ENCODE assay signal across 35 mouse cellular contexts in genomic region chr14:113710953-113711352, GRCm38 (mm10).
"Had no signal": no experiment of that assay in that cellular context is flagged by ENCODE, and none has a peak within 500 bp of the region (broad histone marks: within the 10 kb centered on the region; RNA-seq: fewer than 3 reads in every experiment).

No protein-coding gene starts in this region.

- ATAC-seq: hindbrain, embryonic 16.5 days; hindbrain, postnatal 0 days; inflammation-experienced regulatory T-cells, adult 6 months; intestine, embryonic 15.5 days; intestine, embryonic 16.5 days; intestine, postnatal 0 days had no signal

- DNase-seq: heart, postnatal 10 days; heart, postnatal 14 days; heart, postnatal 36 days; heart, postnatal 4 days; kidney, adult 11 months; kidney, adult 18-20 months; kidney, adult 2 months; kidney, adult 8-10 months; kidney, adult 9 months; kidney, postnatal 10 days; kidney, postnatal 14 days; kidney, postnatal 25 days; kidney, postnatal 36 days; kidney, postnatal 4 days; layer of hippocampus, adult 9-11 months; layer of hippocampus, postnatal 36 days had no signal

- H3K4me2 ChIP-seq: heart, embryonic 11.5 days; heart, embryonic 12.5 days; heart, embryonic 13.5 days; heart, embryonic 15.5 days; hindbrain, embryonic 12.5 days; hindbrain, embryonic 13.5 days; hindbrain, embryonic 14.5 days; hindbrain, embryonic 15.5 days; intestine, embryonic 15.5 days; kidney, embryonic 15.5 days had no signal

- H3K9ac ChIP-seq: heart, embryonic 12.5 days; heart, embryonic 13.5 days; heart, embryonic 15.5 days; hindbrain, embryonic 12.5 days; hindbrain, embryonic 13.5 days; hindbrain, embryonic 14.5 days; hindbrain, embryonic 15.5 days; intestine, embryonic 15.5 days; kidney, embryonic 15.5 days had no signal

- H3K4me1 ChIP-seq: heart, embryonic 12.5 days; heart, embryonic 13.5 days; heart, embryonic 15.5 days; hindbrain, embryonic 10.5 days; hindbrain, embryonic 12.5 days; hindbrain, embryonic 13.5 days; hindbrain, embryonic 15.5 days; intestine, embryonic 15.5 days; kidney, embryonic 15.5 days had no signal

- H3K9me3 ChIP-seq: heart, embryonic 12.5 days; heart, embryonic 13.5 days; heart, embryonic 15.5 days; hindbrain, embryonic 10.5 days; hindbrain, embryonic 12.5 days; hindbrain, embryonic 13.5 days; hindbrain, embryonic 15.5 days; intestine, embryonic 15.5 days; kidney, embryonic 15.5 days had no signal

- H3K4me3 ChIP-seq: heart, embryonic 12.5 days; heart, embryonic 13.5 days; heart, embryonic 15.5 days; hindbrain, embryonic 10.5 days; hindbrain, embryonic 12.5 days; hindbrain, embryonic 13.5 days; hindbrain, embryonic 15.5 days; intestine, embryonic 15.5 days; kidney, embryonic 15.5 days; layer of hippocampus, adult 2 months; left cerebral cortex, adult 2 months had no signal

- H3K36me3 ChIP-seq: heart, embryonic 12.5 days; heart, embryonic 13.5 days; heart, embryonic 15.5 days; hindbrain, embryonic 10.5 days; hindbrain, embryonic 12.5 days; hindbrain, embryonic 13.5 days; hindbrain, embryonic 15.5 days; intestine, embryonic 15.5 days; kidney, embryonic 15.5 days had no signal

- H3K27ac ChIP-seq: heart, embryonic 13.5 days; heart, embryonic 15.5 days; hindbrain, embryonic 10.5 days; hindbrain, embryonic 12.5 days; hindbrain, embryonic 13.5 days; hindbrain, embryonic 14.5 days; hindbrain, embryonic 15.5 days; hindbrain, postnatal 0 days; intestine, embryonic 15.5 days; kidney, embryonic 15.5 days; kidney, postnatal 0 days; layer of hippocampus, adult 2 months; left cerebral cortex, adult 2 months had no signal

- H3K27me3 ChIP-seq: heart, embryonic 12.5 days; heart, embryonic 13.5 days; heart, embryonic 15.5 days; hindbrain, embryonic 12.5 days; hindbrain, embryonic 13.5 days; hindbrain, embryonic 15.5 days; intestine, embryonic 15.5 days; kidney, embryonic 15.5 days had no signal
